Mouse (Mus musculus) mouse embryonic stem cell (cell line): ENCODE data around the gene Gm5741.

ENCODE experiments used
- in situ Hi-C, 2 experiments: fragments of 300-500 bp; cut with MboI; formaldehyde crosslinking; loops; 1 replicate in 1 of 2; 3 replicates in 1 of 2; pipeline ENCODE4 v1.14.3; 2019 to 2020; ENCODE audit warnings: low sequenced_read_pairs in 2 of 2, low pct_unique_long_range_greater_than_20kb in 1 of 2, mixed read lengths in 1 of 2; ENCODE audit not compliant: unreplicated experiment in 1 of 2

The Gm5741 gene

DNA sequence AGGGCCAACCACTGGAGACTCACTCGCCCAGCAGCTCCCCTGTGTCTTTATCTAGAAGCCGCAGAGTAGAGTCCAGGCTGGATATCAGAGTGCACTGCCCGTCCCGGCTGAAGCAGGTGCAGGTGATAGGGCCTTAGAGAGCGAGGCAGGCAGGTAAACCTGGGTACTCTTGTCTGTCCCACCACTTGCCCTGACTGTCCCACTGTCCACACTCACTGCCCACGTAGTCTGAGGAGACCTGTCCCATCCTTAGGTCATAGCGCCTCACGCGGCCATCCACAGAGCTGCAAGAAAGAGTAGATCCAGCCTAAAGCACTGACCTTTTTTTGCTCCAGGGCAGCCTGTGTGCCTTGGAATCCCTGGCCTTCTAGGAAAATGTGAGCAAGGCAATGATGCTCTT lies 8.2 kb upstream of the Gm5741 start:
- in situ Hi-C loops = no loop called here

DNA sequence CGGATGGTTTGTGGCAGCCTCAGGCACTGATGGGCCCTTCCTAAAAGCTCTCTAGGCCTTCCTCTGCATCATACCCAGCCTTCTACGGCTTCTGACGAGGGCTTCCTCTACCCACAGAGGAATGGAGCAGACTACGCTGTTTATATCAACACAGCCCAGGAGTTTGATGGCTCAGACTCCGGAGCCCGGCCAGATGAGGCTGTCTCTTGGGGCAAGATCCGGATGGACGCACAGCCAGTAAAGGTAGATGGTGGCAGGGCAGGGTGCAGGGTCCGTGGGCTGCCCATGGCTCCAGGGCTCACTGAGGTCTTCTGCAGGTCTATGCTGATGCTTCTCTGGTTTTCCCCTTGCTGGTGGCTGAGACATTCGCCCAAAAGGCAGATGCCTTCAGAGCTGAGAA lies 6.8 kb upstream of the Gm5741 start:
- in situ Hi-C loops = no loop called here

DNA sequence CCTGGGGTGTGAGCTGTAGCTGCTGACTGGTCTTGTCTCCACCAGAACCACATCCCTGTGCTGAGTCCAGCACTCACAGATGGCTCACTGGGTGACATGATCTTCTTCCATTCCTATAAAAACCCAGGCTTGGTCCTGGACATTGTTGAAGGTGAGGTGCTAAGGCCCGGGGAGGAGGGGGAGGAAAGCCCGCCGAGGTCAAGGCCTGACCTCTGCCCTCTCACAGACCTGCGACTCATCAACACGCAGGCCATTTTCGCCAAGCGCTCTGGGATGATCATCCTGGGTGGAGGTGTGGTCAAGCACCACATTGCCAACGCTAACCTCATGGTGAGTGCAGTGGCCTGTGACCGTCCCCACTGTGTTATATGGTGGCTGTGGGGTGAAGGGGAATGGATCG lies 6.4 kb upstream of the Gm5741 start:
- in situ Hi-C loops = no loop called here

DNA sequence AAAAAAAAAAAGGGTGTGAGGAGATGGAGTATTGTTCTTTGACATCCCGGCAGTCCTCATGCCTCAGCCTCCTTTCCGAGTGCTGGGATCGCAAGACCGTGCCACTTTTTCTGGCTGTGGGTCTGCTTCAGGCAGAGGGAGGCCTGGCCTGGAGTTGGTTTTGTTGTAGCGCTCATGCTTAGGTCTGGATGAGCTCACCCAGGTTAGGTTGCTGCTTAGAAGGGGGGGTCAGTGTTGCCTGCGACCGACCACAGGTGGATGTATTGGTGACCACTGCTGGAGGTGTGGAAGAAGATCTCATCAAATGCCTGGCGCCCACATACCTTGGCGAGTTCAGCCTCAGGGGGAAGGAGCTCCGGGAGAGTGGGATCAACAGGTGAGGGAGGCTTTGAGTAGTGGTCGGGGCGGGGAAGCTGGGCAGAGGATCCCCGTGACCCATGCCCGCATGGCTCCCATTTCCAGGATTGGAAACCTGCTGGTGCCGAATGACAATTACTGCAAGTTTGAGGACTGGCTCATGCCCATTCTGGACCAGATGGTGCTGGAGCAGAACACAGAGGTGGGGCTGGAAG lies 5.3 kb upstream of the Gm5741 start:
- in situ Hi-C loops = no loop called here

DNA sequence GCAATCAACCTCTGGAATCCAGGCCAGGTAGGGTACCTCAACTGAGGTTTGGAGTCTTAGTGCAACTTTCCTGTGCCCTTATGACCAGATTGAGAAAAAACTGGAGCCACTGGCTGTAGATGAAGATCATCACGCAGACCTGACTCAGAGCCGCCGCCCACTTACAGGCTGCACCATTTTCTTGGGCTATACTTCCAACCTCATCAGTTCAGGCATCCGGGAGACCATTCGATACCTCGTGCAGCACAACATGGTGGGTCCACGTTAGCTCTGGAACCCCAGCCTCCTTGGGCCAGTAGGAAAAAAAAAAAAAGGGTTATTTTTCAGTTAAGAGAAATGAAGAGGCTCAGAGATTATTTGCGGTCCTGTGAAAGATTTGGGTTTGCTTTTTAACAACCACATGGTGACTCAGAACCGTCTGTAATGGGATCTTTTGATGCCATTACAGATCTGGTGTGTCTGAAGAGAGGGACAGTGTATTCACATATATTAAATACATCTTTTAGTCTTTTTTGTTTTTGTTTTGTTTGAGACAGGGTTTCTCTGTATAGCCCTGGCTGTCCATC lies 4.7 kb upstream of the Gm5741 start:
- in situ Hi-C loops = no loop called here

DNA sequence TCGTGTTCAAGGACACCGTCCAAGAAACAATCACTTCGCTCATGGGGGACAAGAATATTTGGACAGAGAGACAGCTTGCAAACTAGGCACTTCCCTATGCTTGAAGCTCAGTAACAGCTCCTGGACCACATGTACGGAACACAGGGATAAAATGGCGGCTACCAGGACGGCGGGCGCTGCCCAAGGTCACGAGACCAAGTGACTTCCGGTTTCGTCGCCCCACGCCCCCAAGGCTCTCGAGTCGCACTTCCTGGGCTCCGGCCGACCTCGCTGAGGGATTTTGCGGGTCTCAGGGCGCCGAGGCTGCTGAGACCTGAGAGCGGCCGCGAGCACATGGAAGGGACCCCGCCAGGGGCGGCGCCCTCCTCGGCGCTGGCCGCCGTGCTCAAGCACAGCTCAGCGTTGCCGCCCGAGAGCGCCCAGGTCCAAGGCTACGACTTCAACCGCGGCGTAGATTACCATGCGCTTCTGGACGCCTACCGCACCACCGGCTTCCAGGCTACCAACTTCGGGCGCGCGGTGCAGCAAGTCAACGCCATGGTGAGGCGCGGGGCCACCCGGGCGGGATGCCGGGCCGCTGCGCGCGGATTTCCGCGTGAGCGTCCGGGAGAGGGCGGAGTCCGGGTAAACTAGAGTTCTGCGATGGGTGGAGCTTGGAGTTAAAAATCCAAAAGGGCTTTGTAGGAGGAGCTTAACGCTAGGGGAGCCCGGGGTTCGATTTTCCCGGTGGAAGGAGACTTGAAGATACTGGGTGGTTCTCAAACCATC lies 3.9 kb upstream of the Gm5741 start, which contains the start of gene Dhps:
TSS of gene Dhps (plus strand) at position 244 of the 768 bp plus-strand sequence.
- in situ Hi-C loops = no loop called here

DNA sequence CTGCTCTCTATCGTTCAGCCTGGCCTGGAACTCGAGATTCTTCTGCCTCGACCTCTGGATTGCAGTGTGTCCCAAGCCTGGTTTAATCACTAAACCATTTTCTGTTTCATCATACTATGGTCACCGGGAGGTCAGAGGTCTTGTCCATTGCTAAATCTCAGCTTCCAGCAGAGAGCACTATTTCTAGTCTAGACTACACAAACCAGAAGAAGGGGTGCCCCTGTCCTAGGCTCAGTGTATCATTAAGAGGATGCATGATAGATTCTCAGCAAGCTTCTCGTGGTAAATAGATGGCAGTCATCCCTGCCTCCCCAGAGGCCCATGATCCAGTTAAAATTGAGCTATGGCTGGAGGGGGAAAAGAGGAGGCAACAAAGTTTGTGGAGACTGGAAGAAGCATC lies 3.3 kb upstream of the Gm5741 start:
- in situ Hi-C loops = no loop called here

DNA sequence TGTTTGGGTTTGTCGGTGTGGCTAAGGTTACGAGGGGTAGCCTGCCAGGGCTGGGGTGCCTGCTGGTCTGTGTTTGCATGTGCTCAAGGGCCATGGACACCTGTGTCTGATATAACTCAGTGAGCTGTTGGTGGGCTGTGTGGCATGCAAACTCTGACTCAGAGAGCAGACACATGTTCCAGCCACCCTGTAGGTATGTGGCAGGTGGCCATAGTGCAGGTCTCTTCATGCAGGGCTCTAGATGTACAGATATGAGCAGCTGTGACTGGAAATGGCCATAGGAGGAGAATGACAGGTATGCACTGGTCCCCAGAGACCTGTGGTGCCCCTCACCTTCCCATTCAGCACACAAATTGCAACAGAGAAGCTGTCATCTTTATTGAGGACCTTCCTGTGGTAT lies 627 bp downstream of the Gm5741 start:
- in situ Hi-C loops = no loop called here

DNA sequence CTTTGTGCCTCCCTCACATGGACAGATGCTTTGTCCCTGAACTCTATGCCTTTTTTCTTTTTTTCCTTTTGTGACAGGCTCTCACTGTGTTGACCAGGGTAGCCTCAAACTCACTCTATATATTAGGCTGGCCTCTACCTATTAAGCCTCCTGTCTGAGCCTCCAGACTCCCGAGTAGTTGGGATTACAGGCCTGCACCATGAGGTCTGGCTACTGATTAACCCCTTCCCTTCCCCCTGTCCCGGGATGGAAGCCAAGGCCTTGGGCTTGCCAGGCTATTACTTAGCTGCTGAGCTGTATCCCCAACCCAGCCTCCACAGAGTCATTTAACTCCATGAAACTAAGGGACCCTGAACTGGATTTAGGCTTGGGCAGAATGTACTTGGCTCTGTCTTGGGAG lies 2.6 kb downstream of the Gm5741 start:
- in situ Hi-C loops = no loop called here

DNA sequence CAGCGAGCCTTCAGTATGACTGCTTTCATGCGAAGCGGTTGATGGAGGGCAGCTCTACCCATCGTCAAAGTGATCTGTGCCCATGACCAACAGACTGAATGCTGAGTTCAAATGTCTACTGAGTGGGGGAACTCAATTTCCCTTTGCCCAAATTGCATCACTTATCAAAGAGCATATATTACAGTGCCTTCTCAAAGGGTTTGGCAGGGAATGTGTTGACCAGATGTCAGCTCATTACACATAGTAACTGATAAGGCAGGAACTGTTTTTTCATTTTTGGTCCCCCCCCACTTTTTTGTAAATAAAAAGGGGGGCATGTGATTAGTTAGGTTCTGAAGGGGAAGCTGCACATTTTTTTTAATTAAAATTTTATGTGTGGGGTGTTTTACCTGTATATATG lies 5.2 kb downstream of the Gm5741 start:
- in situ Hi-C loops = no loop called here

DNA sequence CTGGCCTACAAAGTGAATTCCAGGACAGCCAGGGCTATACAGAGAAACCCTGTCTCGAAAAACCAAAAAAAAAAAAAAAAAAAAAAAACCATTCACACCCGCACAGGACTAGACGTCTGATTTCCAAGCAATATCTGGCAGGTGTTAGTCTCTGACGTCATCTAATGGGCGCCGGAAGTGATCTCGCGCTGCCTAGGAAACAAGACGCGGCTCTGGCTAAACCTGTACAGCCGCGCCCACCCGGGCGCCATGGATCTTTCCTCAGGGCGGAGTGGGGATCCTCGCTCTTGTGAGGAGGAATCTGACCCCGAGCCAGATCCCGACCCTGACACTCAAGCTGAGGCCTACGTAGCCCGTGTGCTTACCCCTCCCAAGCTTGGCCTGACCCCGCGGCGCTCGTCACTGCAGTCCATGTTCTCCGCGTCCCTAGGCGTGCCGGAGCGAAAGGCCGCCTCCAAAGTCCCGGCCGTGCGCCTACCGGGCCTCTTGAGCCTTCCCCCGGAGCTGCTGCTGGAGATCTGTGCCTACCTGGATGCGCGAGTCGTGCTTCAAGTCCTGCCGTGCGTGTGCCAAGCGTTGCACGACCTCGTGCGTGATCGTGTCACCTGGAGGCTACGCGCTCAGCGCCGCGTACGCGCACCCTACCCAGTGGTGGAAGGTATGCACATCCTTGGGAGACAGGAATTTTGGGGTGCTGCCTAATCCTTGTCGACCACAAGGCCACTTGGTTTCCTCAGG lies 7.7 kb downstream of the Gm5741 start, which contains the start of gene Fbxw9:
TSS of gene Fbxw9 (plus strand) at position 177 of the 738 bp plus-strand sequence.
- in situ Hi-C loops = no loop called here

DNA sequence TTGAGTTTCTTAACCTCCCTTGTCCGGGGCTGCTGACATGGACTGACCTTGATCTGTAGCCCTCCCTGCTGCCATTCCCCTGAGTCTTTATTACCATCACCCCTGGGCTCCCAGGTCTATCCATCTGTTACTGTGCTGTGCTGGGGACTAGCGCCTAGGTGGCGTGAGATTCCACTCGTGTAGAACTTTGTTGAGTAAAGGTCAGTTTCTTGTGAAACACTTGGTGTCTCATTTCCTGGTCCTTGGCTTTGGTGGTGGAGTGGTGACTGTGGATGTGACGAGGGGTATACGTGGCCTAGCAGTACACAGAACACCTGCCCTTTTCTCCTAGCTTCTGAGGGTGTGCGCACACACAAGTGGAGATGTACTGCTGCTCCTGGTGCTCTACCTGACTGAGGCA lies 10.4 kb downstream of the Gm5741 start:
- in situ Hi-C loops = no loop called here

DNA sequence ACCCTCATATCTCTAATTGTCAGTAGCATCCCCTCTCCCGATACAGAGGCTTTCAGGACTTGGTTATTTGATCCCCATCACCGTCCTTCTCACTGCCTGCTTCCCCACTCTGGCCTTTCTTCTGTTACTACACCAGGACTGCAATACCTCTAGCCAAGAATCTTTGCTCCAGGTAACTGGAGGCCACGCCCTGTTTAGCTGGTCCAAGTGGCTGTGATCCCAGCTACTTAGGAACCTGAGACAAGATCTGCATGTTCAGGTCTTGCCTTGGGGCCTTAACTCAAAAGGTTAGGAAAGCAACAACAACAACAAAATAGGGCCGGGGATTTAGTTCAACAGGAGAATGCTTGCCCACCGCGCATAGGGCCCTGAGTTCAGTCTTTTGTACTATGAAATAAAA lies 24.2 kb downstream of the Gm5741 start:
- in situ Hi-C loops = no loop called here

DNA sequence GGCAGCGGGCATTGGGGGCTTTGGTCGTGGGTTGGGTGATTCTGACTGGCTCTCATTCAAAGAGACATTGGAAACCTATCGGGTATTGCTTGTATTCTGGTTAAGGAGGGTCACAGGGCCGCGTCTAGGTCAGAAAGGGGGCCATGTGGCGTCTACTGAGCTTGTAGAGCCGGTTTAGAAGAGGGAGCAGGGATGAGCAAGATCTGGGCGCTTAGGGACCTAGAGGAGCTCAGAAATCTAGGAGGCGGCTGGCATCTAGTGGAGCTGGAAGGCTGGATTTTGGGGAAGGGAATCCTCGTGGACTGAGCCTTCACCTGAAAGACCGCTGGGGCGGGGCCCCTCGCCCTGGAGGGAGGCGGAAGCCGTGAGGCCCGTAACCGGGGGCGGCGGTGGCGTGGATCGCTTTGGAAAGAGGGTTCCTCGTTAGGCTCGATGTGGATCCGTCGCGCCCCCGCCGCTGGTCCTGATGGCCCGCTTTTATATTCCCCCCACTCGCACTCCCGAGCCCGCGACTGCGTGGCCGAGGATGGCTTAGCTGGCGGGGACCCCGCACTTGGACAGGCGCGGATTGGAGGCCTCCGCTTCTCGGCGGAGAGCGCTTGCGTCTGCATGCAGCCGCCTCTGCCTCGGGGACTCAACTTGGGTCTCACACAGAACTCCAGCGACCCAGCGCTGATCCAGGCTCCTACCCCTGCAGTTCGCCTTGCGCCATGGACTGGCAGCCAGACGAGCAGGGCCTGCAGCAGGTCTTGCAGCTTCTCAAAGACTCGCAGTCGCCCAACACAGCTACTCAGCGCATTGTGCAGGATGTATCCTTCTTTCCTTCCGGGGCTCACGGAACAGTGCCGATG lies 29.9 kb downstream of the Gm5741 start:
- in situ Hi-C loops = no loop called here

DNA sequence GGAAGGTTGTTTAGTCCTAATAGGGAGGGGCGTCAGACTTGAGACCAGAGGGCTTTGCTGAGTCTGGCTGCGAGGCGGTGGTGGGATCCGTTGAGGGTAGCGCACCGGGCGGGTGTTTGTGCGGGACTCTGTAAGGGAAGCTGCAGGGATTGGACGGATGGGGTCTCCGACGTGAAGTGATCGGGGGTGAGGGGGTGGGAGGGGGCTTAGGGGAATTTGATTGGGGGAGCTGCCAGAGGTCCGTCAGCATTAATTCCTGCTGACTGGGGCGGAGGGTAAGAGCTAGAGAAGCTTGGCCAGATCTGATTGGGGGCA lies 30.5 kb downstream of the Gm5741 start:
- in situ Hi-C loops = no loop called here

DNA sequence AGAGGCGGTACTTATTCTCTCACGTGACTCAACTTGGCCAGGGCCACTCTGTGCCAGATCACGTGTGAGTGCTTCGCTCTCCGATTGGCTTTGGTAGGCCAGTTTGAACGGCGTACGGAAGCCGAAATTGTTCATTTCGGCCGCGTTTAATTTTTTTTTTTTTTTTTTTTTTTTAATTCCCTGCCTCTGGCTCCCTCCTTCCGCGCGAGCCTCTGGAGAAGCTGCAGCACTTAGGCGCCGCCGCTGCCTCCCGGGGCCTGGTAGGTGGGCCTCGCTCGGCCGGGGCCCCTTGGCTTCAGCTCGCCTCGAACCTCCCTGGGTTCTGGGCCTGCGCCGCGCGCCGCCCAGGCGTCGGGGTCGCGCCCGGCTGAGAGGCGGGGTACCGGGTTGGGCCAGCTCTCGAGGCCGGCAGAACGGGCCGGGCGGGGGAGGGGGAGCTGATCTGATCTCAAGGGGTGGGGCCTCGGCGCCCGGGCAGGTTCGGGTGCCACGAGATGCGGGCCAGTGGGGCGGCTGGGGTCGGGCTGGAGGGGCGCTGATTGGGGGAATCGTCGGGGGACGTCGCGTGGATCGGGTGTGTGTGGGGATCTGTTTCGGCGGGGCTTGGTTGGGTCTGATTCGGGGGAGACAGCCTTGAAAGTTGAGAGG lies 30.9 kb downstream of the Gm5741 start, which contains the start of gene Tnpo2:
TSS of gene Tnpo2 (plus strand) at position 198 of the 648 bp plus-strand sequence.
- in situ Hi-C loops = no loop called here

DNA sequence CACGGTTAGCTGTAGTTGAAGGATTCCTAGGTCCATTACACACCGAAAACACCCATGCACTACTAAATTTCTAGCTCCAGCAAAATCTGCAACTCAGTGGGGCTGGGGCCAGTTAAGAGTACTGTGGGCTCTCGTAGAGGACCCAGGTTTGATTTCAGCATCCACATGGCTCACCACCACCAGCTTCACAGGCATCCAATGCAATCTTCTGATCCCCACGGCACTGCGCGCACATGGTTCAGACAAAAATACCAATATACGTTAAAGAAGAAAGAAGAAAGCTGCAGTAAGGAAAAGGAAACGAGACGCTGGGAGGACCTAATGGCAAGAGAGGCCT lies 31.4 kb downstream of the Gm5741 start:
- in situ Hi-C loops = no loop called here

DNA sequence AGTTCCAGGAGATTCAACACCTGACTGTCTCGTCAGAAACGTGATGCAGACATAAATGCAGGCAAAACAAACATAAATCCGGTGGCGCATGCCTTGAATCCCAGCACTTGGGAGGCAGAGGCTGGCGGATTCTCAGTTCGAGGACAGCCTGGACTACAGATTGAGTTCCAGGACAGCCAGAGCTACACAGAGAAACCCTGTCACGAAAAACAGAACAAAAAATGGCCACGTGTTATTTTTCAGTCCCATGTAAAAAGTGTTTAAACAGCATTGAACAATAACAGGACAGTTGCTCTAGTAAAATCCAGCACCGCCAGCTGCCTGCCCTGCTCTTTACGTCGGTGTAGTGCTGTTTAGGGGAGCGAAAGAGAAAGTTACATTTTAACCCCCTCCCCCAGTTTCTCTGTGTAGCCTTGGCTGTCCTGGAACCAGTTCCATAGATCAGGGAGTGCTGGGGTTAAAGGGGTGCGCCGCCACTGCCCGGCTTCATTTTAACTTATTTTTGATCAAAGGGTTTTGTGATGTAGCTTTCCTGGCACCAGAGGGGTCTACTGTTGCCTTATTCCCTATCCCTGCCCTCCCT lies 32.0 kb downstream of the Gm5741 start:
- in situ Hi-C loops = no loop called here
